Mouse (Mus musculus) stomach, postnatal 0 days (tissue): ENCODE measurements around the gene Plcb3.

Experiments
- CTCF ChIP-seq: IDR thresholded peaks from 2 replicates; pipeline ENCODE4 v1.5.1; 2016; ENCODE audit warnings: antibody characterized with exemption, low read depth, mild to moderate bottlenecking, moderate library complexity
- EP300 ChIP-seq: optimal IDR thresholded peaks from 2 replicates; pipeline ENCODE3; 2016; ENCODE audit warnings: antibody characterized with exemption

- peak; percentile 48 for TF ChIP-seq CTCF
- TF ChIP-seq EP300: peak; percentile 66
These were observed 34.7 kb downstream of the Plcb3 start, which contains the start of gene Bad for GRCm38 (mm10) chr19:6941372-6942248.
